Mouse (Mus musculus): ENCODE data around the gene Fibp.
A peak's percentile ranks its signal among the peaks of the same experiment; 100 is the strongest.

Gene Fibp

DNA sequence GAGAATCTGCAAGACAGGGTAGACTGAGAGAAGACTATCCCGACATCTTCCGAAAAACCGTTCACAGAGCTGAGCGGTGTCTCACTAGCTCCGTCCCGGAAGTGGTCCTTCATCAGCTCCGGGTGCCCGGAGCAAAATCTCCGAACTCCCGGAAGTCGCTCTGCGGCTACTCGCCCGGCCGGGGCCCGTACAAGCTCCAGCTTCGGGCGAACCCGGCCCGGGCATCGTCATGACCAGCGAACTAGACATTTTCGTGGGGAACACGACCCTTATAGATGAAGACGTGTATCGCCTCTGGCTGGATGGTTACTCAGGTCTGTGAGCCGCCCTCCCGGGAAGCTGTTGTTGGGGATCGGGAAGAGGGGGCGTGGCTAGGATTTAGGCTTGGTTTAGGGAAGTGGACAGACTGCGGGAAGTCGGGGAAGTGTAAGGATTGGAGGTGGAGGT lies at the start of gene Fibp:
Gene Fibp (plus strand): TSS at position 151 of the 447 bp plus-strand sequence.
- peak; percentile 64 for DNase-seq (ENCODE audit: low spot score)

DNA sequence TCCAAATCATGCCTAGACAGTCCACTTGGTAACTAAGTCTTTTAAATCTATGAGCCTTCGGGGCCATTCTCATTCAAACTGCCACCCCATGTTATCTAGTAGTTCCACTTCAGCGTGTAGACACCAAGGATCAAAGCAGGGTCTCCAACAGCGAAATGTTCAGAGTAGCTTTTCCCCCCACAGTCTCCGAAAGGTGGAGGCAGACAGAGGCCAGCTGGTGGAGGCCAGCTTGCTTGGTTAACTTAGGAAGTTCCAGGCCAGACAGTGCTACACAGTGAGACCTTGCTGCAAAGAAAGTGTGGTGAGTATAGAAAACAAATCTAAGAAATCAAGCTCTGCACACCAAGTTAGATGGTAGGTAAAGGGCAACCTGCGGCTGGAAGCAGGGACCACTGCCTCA lies 49.8 kb upstream of the Fibp start:
- no peak for DNase-seq (ENCODE audit: low spot score)

GRCm38 (mm10) chr19:5411961-5412360 lies 48.5 kb upstream of the Fibp start:
- no peak for DNase-seq (ENCODE audit: low spot score)

- no peak for DNase-seq (ENCODE audit: low spot score)
Measured at GRCm38 (mm10) chr19:5413840-5414239, 46.6 kb upstream of the Fibp start.

- DNase-seq (ENCODE audit: low spot score) = peak; percentile 70
Measured at GRCm38 (mm10) chr19:5414534-5414957, 45.9 kb upstream of the Fibp start.

DNA sequence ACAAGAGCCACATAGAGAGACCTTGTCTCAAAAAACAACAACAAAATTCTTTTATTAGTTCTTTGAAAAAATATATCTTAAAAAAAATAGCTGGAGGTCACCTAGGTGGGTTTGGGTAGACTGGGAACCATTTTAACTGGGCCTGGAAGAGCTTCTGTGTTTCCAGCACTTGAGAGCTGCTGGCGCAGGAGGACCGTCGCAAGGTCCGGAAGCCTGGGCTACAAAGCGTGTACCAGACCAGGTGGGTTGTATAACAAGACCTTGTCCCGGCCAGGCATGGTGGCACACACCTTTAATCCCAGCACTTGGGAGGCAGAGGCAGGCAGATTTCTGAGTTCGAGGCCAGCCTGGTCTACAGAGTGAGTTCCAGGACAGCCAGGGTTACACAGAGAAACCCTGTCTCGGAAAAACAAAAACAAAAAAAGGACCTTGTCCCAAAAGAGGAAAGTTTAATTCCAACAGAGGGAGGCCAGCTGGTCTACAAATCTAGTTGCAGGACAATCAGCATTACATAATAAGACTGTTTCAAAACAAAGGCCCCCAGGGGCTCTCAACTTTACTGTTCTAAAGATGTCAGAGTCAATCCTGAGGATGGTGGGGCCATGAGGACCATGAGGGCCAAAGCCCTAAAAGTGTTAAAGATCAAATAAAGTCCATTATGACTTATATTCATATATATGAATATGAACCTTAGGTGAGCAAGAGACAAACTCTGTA lies 41.5 kb upstream of the Fibp start:
- no peak for DNase-seq (ENCODE audit: low spot score)

GRCm38 (mm10) chr19:5419630-5420029 lies 40.8 kb upstream of the Fibp start:
- DNase-seq (ENCODE audit: low spot score) = no peak

- DNase-seq (ENCODE audit: low spot score) = no peak
Measured at GRCm38 (mm10) chr19:5420579-5420978, 39.8 kb upstream of the Fibp start.

GRCm38 (mm10) chr19:5421784-5422183 lies 38.6 kb upstream of the Fibp start:
- no peak for DNase-seq (ENCODE audit: low spot score)

- DNase-seq (ENCODE audit: low spot score) = no peak
Measured at GRCm38 (mm10) chr19:5422267-5422666, 38.1 kb upstream of the Fibp start.

DNA sequence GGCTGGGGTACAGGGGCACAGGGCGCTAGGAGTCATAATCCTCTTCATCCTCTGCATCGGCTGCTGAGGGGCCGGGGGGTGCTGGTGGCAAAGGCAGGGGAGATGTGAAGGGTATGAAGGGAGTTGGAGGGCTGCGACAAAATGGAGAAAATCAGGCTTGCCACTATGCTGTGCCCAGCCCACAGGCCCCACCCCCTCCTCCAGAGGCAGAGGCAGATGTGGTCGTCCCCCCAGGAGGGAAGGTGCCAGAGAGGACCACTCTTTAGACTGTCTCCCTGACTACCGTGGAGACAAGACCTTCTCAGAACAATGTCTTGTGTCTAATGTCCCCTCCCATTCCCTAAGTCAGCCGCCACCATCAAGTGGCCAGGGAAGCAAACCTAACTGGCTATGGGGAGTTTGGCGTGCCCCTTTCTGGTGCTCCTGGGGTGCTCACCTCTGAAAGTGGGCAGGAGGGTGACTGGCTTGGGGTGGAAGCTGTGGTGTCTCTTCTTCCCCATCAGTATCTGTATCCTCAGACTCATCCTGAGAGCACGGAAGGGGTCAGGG lies 37.4 kb upstream of the Fibp start:
- no peak for DNase-seq (ENCODE audit: low spot score)

DNA sequence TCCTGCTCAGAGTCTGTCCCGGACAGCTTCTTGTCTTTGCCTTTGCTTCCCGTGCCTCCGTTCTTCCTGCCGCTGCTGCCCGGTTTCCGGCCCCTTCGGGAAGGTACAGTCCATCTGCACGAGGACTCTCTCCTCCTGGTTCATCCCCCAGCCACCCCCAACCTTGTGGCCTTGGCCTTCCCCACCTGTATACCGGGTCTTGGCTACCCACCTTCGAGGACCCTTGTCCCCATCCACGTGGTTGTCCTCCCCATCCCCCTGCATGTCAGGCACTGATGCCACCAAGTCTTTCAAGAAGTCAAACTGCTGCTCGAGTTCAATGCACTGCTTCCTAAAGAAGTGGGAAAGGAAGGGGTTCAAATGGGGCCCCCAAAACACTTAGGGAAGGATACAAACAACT lies 36.9 kb upstream of the Fibp start:
- no peak for DNase-seq (ENCODE audit: low spot score)

GRCm38 (mm10) chr19:5424092-5424781 lies 36.2 kb upstream of the Fibp start:
- DNase-seq (ENCODE audit: low spot score) = peak; percentile 71

- DNase-seq (ENCODE audit: low spot score) = peak; percentile 94
Measured at GRCm38 (mm10) chr19:5424782-5425741, 35.4 kb upstream of the Fibp start, which contains the start of the genes Drap1 and AI837181. Gene Drap1, minus strand, starts transcription at chr19:5424979. Gene AI837181, plus strand, starts transcription at chr19:5425144.

- DNase-seq (ENCODE audit: low spot score) = no peak
Measured at GRCm38 (mm10) chr19:5425906-5426565, 34.4 kb upstream of the Fibp start.

DNA sequence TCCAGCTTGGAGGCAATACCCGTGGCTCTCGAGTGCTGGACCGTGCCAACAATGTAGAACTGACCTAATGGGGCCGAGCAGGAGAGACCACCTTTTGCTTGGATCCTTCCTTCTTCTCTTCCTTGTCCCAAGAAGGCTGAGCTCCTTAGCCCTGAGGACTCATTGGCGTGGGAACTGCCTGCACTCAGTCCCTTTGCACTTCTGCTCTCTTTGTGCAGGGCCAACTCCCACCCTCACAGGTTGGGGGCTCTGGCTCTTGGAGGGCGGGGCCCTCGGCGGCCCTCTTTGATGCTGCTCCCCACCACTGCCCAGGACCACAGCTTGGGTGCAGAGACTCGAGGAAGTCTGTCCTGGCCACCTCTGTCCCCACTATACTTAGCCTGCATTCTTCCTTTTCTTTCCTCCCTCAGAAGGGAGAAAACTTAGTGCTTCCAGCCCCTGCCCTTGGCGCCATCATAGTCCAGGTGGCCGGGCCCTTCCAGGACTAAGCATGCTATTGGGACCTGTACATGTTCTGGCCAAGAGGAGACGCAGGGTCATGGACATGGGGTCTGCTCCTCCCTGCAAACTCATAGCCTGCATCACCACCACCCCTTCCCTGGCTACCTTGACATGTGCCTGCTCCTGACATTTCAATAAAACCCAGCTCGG lies 33.6 kb upstream of the Fibp start:
- DNase-seq (ENCODE audit: low spot score) = no peak

GRCm38 (mm10) chr19:5428083-5428482 lies 32.3 kb upstream of the Fibp start:
- DNase-seq (ENCODE audit: low spot score) = no peak

- DNase-seq (ENCODE audit: low spot score) = no peak
Measured at GRCm38 (mm10) chr19:5429219-5429618, 31.2 kb upstream of the Fibp start.

GRCm38 (mm10) chr19:5429806-5430205 lies 30.6 kb upstream of the Fibp start:
- DNase-seq (ENCODE audit: low spot score) = no peak

- DNase-seq (ENCODE audit: low spot score) = no peak
Measured at GRCm38 (mm10) chr19:5430408-5430807, 30.0 kb upstream of the Fibp start.
